9 mouse cellular contexts compared by ENCODE assay signal in genomic region chr7:40273459-40274072, GRCm38 (mm10).
A peak's percentile ranks its signal among the peaks of the same experiment; 100 is the strongest.
DNase-seq lines count a peak whose midpoint lies in the region; ATAC-seq and TF ChIP-seq lines count a peak whose summit lies in the region.
"Had no signal": no experiment of that assay in that cellular context is flagged by ENCODE, and none has a peak within 500 bp of the region (broad histone marks: within the 10 kb centered on the region; RNA-seq: fewer than 3 reads in every experiment).

No protein-coding gene starts in this region.

- no peak overlapping the region for H3K4me3 ChIP-seq in heart, embryonic 10.5 days
- no peak overlapping the region for H3K4me3 ChIP-seq in forebrain, postnatal 0 days (ENCODE audit: low read depth, low read length)
- no peak overlapping the region for H3K4me3 ChIP-seq in intestine, embryonic 16.5 days (ENCODE audit: low read length)
- H3K4me3 ChIP-seq in left cerebral cortex, adult 2 months = no peak overlapping the region
- H3K4me3 ChIP-seq: stomach, embryonic 15.5 days had no signal

- no peak overlapping the region for H3K4me2 ChIP-seq in forebrain, postnatal 0 days (ENCODE audit: low read depth)
- H3K4me2 ChIP-seq in intestine, embryonic 16.5 days (ENCODE audit: low read depth, low read length) = no peak overlapping the region
- H3K4me2 ChIP-seq: stomach, embryonic 15.5 days had no signal

- H3K27ac ChIP-seq in heart, embryonic 10.5 days = no peak overlapping the region
- H3K27ac ChIP-seq in forebrain, postnatal 0 days (ENCODE audit: low read depth, low read length) = no peak overlapping the region
- no peak overlapping the region for H3K27ac ChIP-seq in intestine, embryonic 16.5 days (ENCODE audit: low read length)
- no peak overlapping the region for H3K27ac ChIP-seq in left cerebral cortex, adult 2 months
- H3K27ac ChIP-seq: stomach, embryonic 15.5 days had no signal

- H3K9ac ChIP-seq in forebrain, postnatal 0 days = no peak overlapping the region
- H3K9ac ChIP-seq in intestine, embryonic 16.5 days (ENCODE audit: low read depth, low read length) = no peak overlapping the region
- H3K9ac ChIP-seq: stomach, embryonic 15.5 days had no signal

- H3K27me3 ChIP-seq in heart, embryonic 10.5 days (ENCODE audit: insufficient read depth, poor library complexity, severe bottlenecking) = no peaks in the 10 kb centered on the region
- H3K27me3 ChIP-seq in forebrain, postnatal 0 days (ENCODE audit: insufficient read depth, low read length) = no peaks in the 10 kb centered on the region
- no peaks in the 10 kb centered on the region for H3K27me3 ChIP-seq in intestine, embryonic 16.5 days (replicated peaks; ENCODE audit: control insufficient read depth, insufficient read depth, low read length)
- H3K27me3 ChIP-seq: stomach, embryonic 15.5 days had no signal

- 13% methylated on average over 2 of the region's 2 CpGs for WGBS in heart, embryonic 10.5 days
- 21% methylated on average over 2 of the region's 2 CpGs for WGBS in forebrain, postnatal 0 days
- 17% methylated on average over 2 of the region's 2 CpGs for WGBS in intestine, embryonic 16.5 days

- no peaks in the 10 kb centered on the region for H3K9me3 ChIP-seq in heart, embryonic 10.5 days
- H3K9me3 ChIP-seq in forebrain, postnatal 0 days (ENCODE audit: low read length) = no peaks in the 10 kb centered on the region
- no peaks in the 10 kb centered on the region for H3K9me3 ChIP-seq in intestine, embryonic 16.5 days (ENCODE audit: control insufficient read depth, low read length)
- H3K9me3 ChIP-seq: stomach, embryonic 15.5 days had no signal

- no peaks in the 10 kb centered on the region for H3K36me3 ChIP-seq in heart, embryonic 10.5 days
- no peaks in the 10 kb centered on the region for H3K36me3 ChIP-seq in forebrain, postnatal 0 days (ENCODE audit: insufficient read depth)
- no peaks in the 10 kb centered on the region for H3K36me3 ChIP-seq in intestine, embryonic 16.5 days (ENCODE audit: control insufficient read depth, insufficient read depth, low read length)
- H3K36me3 ChIP-seq: stomach, embryonic 15.5 days had no signal

- H3K4me1 ChIP-seq in heart, embryonic 10.5 days = no peaks in the 10 kb centered on the region
- H3K4me1 ChIP-seq in forebrain, postnatal 0 days (ENCODE audit: insufficient read depth) = no peaks in the 10 kb centered on the region
- H3K4me1 ChIP-seq in intestine, embryonic 16.5 days (ENCODE audit: control insufficient read depth, insufficient read depth, low read length) = no peaks in the 10 kb centered on the region
- H3K4me1 ChIP-seq: stomach, embryonic 15.5 days had no signal

- TF ChIP-seq CTCF in forebrain, postnatal 0 days (IDR thresholded peaks at IDR 0.05; ENCODE audit: low read depth) = peak; percentile 89
- TF ChIP-seq CTCF in left cerebral cortex, adult 2 months (IDR thresholded peaks at IDR 0.05) = peak; percentile 85

- DNase-seq in heart, adult 18-20 months = peak; percentile 45 to 77
- no peak for DNase-seq in heart, embryonic 10.5 days (ENCODE audit: low spot score)
- peak; percentile 28 to 32 for DNase-seq in cerebellum, adult 18-20 months
- peak; percentile 81 for DNase-seq in forebrain, postnatal 0 days
- DNase-seq in left cerebral cortex, adult 2 months (ENCODE audit: extremely low spot score in 1 of 2, low spot score in 2 of 2) = peak; percentile 70
- peak; percentile 36 for DNase-seq in neural tube, embryonic 10.5 days (ENCODE audit: extremely low spot score, low spot score)
- DNase-seq in T-cell, adult 2 months (ENCODE audit: low spot score) = no peak

- ATAC-seq in forebrain, postnatal 0 days = peak; percentile 87
- 0 out of 2 replicates have a peak, but pooled peaks have one; percentile 44 for ATAC-seq in intestine, embryonic 16.5 days

- intact Hi-C loops in left cerebral cortex, adult 2 months (cut with DNase I) = loop anchor here (1.0 to 5.0 kb wide), 5 partner anchors 186 to 669 kb away; no protein-coding TSS in a partner anchor

Comparison
In these comparisons a context has a peak if more than half of its experiments do, and no peak if none do; other contexts are left out.
1. DNase-seq: peak in heart, adult 18-20 months (2 of 2), cerebellum, adult 18-20 months (2 of 2), forebrain, postnatal 0 days (single experiment), left cerebral cortex, adult 2 months (2 of 2) and neural tube, embryonic 10.5 days (single experiment); none in heart, embryonic 10.5 days (single experiment) and T-cell, adult 2 months (single experiment).